Mouse (Mus musculus): ENCODE measurements around the gene Dmwd. TPM values are rescaled to one million over a fixed set of nuclear protein-coding genes. Genes with fewer than 3 reads are reported as not detected.
"Not testable (repeated sequence)": the region's sequence is repeated elsewhere in the genome, so short reads cannot be mapped to it uniquely, and the experiment has no call there.

Gene Dmwd
- total RNA-seq, 2 experiments from 2014 or later = 141 to 147 TPM

GRCm38 (mm10) chr7:19068707-19069106 is 7.3 kb upstream of the Dmwd start:
- peak in 1 of 2 experiments; percentile 67 for DNase-seq (ENCODE audit: low spot score in 2 of 2)

- DNase-seq (ENCODE audit: low spot score in 2 of 2) = no peak
Observed at GRCm38 (mm10) chr7:19069500-19069899, 6.5 kb upstream of the Dmwd start.

GRCm38 (mm10) chr7:19071024-19071423 is 5.0 kb upstream of the Dmwd start:
- DNase-seq (ENCODE audit: low spot score in 2 of 2) = not testable (repeated sequence)

GRCm38 (mm10) chr7:19073504-19073903 is 2.5 kb upstream of the Dmwd start:
- DNase-seq (ENCODE audit: low spot score in 2 of 2) = no peak

GRCm38 (mm10) chr7:19074494-19074893 is 1.5 kb upstream of the Dmwd start:
- DNase-seq (ENCODE audit: low spot score in 2 of 2) = no peak

GRCm38 (mm10) chr7:19075231-19075630 is 796 bp upstream of the Dmwd start:
- no peak for DNase-seq (ENCODE audit: low spot score in 2 of 2)

- DNase-seq (ENCODE audit: low spot score in 2 of 2) = no peak
Observed at GRCm38 (mm10) chr7:19076586-19076991, 562 bp downstream of the Dmwd start.

- no peak for DNase-seq (ENCODE audit: low spot score in 2 of 2)
Observed at GRCm38 (mm10) chr7:19077761-19078160, 1.7 kb downstream of the Dmwd start.

GRCm38 (mm10) chr7:19078732-19079131 is 2.7 kb downstream of the Dmwd start:
- no peak for DNase-seq (ENCODE audit: low spot score in 2 of 2)

GRCm38 (mm10) chr7:19080451-19080950 is 4.5 kb downstream of the Dmwd start:
- DNase-seq (ENCODE audit: low spot score in 2 of 2) = no peak

- DNase-seq (ENCODE audit: low spot score in 2 of 2) = no peak
Observed at GRCm38 (mm10) chr7:19082171-19082570, 6.1 kb downstream of the Dmwd start.

GRCm38 (mm10) chr7:19083096-19083495 is 7.1 kb downstream of the Dmwd start:
- DNase-seq (ENCODE audit: low spot score in 2 of 2) = no peak

GRCm38 (mm10) chr7:19083701-19084100 is 7.7 kb downstream of the Dmwd start, which contains the start of gene Dmpk:
TSS of gene Dmpk (plus strand) at chr7:19083849.
- no peak for DNase-seq (ENCODE audit: low spot score in 2 of 2)

GRCm38 (mm10) chr7:19084277-19084771 is 8.3 kb downstream of the Dmwd start:
- DNase-seq (ENCODE audit: low spot score in 2 of 2) = no peak

GRCm38 (mm10) chr7:19084921-19085473 is 9.0 kb downstream of the Dmwd start:
- no peak for DNase-seq (ENCODE audit: low spot score in 2 of 2)

GRCm38 (mm10) chr7:19085495-19085894 is 9.5 kb downstream of the Dmwd start:
- DNase-seq (ENCODE audit: low spot score in 2 of 2) = no peak

- DNase-seq (ENCODE audit: low spot score in 2 of 2) = no peak
Observed at GRCm38 (mm10) chr7:19086042-19086441, 10.0 kb downstream of the Dmwd start.

- DNase-seq (ENCODE audit: low spot score in 2 of 2) = no peak
Observed at GRCm38 (mm10) chr7:19086760-19087159, 10.7 kb downstream of the Dmwd start.

- DNase-seq (ENCODE audit: low spot score in 2 of 2) = peak in 1 of 2 experiments; percentile 40
Observed at GRCm38 (mm10) chr7:19088813-19089212, 12.8 kb downstream of the Dmwd start.

- no peak for DNase-seq (ENCODE audit: low spot score in 2 of 2)
Observed at GRCm38 (mm10) chr7:19091913-19092312, 15.9 kb downstream of the Dmwd start.

- peak; percentile 41 to 52 for DNase-seq (ENCODE audit: low spot score in 2 of 2)
Observed at GRCm38 (mm10) chr7:19092381-19093173, 16.6 kb downstream of the Dmwd start.

GRCm38 (mm10) chr7:19093174-19093521 is 17.1 kb downstream of the Dmwd start:
- DNase-seq (ENCODE audit: low spot score in 2 of 2) = peak; percentile 73 to 76
